Mouse (Mus musculus) lung, postnatal 4 days (tissue): ENCODE results near the gene Rassf4.
"Not testable (repeated sequence)": the region's sequence is repeated elsewhere in the genome, so short reads cannot be mapped to it uniquely, and the experiment has no call there.

Experiments
- DNase-seq, 2 experiments: peaks; one replicate each; pipeline ENCODE4 v3.0.0; 2021

Gene Rassf4

GRCm38 (mm10) chr6:116635251-116636180 lies 38.2 kb downstream of the Rassf4 start:
- DNase-seq: peak; percentile 82 to 89

DNA sequence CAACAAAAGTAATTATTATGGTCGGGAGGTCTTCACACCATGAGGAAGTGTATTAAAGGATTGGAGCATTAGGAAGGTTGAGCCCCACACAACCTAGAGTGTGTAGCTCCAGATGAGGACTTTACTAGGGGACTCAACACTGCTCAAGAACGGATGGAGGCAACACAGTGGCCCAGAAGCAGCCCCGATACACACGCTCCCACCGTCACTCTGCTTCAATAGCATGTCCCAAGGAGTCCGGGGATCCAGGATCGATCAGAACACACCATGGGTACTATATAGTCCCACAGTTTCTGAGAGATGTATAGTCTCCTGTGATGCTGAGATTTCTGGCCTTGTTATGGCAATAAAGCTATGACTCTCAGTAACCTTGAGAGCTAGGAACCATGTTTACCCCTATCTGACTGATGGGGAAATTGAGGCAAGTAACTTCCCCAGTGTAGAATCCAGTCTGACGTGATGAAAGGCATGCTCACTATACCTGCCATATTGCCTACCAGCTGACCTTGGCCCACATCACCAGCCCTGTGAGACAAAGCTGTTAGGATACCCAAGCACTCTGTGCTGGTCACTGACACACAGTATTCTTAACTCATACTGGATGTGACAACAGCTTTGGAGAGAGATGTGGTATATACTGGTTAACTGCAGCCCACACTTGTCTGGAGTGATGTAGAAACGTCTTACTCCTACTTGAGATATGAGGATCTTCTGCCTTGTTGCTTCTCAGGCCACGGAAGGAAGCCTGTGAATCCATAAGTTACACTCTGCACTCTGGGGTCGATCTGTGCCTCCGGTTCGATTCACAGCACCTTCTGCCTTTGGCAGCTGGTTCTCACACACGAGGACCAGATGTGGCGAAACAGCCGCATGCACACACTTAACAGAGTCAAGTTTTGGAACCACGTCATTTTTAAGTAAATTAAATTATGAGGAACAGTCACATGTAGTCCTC lies 39.7 kb downstream of the Rassf4 start:
- no peak for DNase-seq

GRCm38 (mm10) chr6:116632129-116632528 lies 41.6 kb downstream of the Rassf4 start:
- DNase-seq: peak; percentile 70 to 85

DNA sequence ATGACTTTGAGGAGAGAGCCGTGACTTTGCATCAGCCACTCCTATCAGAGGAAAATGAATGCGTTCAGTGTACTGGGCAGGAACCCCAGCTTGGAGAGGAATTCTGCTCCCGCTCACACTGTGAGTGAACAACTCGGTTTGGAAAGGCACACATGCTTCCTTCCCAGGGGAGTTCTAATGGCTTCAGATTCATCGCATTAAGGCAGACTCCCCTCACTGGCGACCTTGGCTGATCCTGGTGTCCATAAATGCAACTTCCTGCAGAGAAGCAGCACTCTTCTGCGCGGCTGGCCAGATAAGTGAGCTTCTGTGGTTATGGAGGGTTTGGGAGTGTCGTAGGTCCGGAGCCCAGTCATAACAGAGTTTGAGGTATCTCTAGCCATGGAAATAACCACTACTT lies 44.0 kb downstream of the Rassf4 start:
- no peak for DNase-seq

DNA sequence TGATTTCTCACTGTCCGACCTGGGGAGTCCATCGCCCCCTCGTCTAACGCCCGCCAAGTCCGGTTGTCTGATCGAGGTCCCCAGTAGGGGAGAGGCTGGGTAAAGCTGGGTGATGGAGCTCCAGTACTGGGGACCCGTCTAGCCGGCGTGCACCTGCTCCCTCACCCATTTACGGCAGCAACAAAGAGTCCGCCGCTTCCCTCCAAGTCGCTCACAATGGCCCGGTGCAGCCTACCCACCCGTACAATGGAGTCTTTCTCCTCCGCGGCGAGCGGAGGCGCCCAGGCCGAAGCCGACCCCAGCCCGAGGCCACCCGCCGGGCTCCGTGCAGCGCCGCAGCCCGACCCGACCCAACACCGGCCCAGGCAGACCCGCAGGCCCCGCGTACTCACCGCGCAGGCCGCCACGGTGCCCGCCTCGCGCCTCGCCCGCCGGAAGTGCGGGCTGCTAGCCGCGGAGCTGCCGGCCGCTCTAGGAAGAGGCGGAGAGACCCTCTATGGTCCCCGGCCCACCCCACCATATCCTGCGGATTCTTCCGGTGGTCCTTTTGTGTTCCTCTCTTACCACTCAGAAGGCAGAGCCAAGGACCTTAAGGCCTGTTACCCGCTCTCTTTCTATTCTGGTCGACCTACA lies 45.1 kb downstream of the Rassf4 start, which contains the start of gene Zfp422:
Zfp422 (minus strand) TSS at position 461 of the 633 bp plus-strand sequence.
- DNase-seq: peak; percentile 79 to 87

DNA sequence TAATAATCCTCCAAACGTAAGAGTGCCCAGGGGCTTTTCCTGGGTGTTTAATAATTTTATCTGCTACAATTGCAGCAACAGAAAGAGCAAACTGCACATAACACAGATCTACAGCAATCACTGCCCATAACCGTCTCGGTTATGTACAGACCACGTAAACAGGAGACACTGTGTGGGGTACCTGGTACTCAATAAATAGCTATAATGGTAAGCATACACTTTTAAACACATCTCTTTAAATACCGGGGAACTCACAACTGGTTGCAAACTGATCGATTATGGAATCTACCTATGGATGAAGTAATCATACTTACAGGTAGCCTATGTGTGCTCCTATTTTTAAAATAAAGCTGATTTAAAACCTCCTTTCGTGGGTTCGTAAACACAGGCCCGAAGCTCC lies 45.7 kb downstream of the Rassf4 start:
- DNase-seq: no peak

DNA sequence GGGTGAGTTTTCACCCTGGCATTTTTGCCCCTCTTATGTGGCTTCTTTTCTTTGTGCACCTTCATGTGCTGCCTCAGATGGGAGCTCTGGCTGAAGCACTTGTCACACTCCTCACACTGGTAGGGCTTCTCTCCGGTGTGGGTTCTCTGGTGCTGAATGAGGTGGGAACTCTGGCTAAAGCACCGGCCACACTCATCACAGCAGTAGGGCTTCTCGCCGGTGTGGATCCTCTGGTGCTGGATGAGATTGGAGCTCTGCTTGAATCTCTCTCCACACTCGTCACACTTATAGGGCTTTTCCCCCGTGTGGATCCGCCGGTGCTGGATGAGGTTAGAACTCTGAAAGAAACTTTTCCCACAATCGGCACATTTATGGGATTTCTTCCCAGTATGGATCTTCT lies 47.3 kb downstream of the Rassf4 start:
- DNase-seq: not testable (repeated sequence)

DNA sequence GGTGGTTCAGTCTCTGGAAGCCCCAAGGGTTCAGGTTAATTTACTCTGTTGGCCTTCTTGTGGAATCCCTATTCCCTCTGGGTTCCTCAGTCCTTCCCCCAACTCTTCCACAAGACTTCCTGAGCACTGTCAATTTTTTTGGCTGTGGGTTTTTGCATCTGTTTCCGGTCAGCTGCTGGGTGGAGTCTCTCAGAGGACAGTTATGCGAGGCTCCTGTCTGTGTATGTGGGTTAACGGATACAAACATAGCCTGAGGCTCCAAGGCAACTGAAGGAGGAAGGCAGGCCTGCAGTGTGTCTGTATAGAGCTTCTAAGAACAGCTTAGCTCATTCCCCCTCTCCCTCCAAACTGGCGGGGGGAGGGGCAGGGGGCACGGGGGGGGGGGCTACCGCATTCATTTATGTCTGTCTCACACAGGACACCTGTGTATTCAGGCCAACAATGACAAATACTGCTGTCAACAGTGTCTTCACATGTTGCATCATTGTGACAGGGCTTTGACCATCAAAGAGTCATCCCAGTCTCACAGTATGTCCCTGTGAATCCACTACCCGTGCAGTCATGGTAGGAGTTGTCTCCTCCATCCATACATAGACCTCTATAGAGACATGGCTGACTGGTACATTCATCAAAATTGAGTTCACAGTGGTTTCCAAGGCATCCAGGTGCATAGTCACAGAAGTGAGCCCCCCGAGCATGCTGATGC lies 52.3 kb downstream of the Rassf4 start:
- no peak for DNase-seq

GRCm38 (mm10) chr6:116618073-116618472 lies 55.7 kb downstream of the Rassf4 start:
- no peak for DNase-seq

DNA sequence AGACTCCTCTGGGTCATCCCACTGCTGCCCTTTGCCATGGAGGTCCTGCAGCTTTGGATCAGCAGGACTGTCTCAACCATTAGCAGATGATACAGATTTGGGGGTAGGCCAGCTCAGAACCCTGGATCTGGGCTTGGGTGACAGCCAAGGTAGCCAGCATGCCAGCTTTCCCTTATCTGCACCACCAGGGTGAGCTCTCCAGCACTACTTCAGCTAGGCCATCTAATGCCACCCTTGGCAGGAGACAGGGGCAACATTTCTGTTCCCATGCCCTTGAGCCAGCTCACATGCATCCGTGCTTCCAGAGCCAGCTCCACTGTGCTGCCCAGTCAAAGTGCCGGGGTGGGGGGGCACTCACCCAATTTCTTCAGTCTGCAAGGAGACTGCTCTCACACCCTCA lies 58.0 kb downstream of the Rassf4 start:
- no peak for DNase-seq

DNA sequence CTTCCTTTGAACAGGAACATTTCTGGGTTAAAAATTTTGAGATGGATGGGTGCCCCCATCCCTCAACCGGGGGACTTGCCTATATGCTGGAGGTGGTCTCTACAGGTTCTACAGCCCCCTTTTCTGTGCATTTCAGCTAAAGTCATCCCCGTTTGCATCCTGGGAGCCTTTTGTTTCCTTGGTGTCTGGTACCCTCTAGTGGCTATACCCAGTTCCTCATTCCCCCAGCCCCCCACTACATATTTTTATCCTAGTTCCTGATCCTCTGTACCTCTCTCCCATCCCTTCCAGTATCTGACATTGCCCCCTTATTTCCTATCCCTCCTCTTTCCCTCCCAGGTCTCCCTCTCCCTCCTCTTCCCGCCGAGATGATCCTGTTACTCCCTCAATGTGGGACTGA lies 66.5 kb downstream of the Rassf4 start:
- no peak for DNase-seq

GRCm38 (mm10) chr6:116600969-116601368 lies 72.8 kb downstream of the Rassf4 start:
- DNase-seq: not testable (repeated sequence)

DNA sequence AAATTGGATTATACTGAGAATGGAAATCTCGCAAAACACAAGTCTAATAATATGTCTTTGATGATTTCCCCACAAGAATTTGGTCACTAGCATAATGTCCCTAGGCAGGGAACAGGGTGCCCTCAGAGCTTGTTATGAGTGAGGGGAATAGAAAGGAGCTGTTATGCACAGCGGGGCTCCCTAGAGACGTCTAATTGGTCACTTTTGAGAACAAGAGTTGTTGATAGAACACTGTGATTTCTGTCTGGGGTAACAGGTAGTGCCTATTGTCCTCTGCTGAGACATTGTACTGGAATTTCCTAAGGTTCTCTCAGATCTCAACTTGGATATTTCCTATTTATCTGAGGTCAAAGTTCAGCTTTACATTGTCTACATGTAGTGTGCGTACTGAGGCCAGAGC lies 89.7 kb downstream of the Rassf4 start, which contains the start of gene Olfr215:
Olfr215 (minus strand) TSS at position 101 of the 400 bp plus-strand sequence.
- no peak for DNase-seq
